Mouse (Mus musculus) thymus, postnatal 4 days (tissue): ENCODE data around the gene Smcr8.

Experiments
- DNase-seq: peaks from one replicate; pipeline ENCODE4 v3.0.0; 2021

Gene Smcr8

DNA sequence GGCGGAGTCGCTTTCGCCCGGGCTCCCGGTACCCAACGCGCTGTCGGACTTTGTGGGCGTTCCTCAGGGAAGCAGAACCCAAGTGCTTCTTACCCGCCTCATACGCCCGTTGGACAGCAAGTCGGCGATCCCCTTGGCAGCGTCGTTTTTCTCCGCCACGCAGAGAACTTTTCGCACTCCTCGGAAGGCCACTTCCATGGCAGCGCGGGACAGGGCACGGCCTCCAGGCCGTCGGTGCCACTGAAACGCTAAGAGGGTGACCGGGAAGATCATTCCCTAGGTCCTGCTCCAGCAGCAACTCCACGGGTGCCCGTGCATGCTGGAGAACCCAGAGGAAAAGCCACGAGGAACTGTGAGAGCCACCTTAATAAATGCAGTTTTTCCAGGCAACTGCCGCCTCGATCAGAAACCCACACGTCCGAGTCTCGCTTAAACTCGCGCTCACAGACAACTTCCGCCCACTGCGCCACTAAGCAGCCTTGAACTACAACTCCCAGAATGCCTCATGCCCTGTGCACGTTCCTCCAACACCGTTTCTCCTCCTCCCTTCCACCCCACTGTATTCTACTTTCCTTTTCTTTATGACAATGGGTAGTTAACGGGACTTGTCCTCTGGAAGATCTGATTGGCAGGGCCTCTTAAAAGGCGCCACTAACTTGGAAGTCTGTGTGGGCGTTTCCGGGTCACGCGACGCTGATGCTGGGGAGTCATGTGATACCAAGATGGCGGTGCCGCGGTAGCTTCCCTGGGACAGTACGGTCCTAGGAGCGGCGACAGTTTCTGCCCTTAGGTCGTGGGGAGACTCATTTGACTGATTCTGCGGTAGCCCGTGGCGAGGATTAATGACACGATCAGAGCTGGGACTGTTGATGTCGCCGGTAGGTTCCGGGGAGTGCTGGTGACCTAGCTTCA, at the start of gene Smcr8, which contains the start of gene Top3a:
TSS of gene Smcr8 (plus strand) at position 696 of the 912 bp plus-strand sequence.
TSS of gene Top3a (minus strand) at position 537 of the 912 bp plus-strand sequence.
- peak; percentile 82 for DNase-seq

DNA sequence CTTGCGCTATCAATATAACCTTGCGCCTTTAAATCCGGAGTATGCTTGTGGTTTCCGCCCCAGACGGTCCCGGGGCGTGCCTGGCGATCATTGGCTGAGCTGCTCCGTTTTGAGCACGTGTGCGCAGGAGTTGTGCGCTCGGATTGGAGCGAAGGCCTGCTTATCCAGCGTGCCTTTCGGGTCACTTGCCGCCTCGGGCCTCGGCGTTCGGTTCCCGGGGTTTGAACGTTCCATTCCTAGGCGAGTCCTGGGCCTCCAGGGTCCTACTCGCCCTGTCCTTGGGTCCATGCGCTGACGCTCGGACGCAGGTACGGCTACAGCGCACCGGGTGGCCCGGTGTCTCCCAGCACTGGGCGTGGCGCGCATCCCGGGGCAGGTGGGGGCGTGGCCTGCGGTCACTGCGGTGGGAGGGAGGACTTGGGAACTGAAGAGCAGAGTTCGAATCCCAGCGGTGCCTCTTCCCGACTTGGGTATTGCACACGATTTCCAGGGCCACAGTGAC, 49.0 kb upstream of the Smcr8 start, which contains the start of gene Mief2:
TSS of gene Mief2 (plus strand) at position 139 of the 502 bp plus-strand sequence.
- DNase-seq: peak; percentile 91

DNA sequence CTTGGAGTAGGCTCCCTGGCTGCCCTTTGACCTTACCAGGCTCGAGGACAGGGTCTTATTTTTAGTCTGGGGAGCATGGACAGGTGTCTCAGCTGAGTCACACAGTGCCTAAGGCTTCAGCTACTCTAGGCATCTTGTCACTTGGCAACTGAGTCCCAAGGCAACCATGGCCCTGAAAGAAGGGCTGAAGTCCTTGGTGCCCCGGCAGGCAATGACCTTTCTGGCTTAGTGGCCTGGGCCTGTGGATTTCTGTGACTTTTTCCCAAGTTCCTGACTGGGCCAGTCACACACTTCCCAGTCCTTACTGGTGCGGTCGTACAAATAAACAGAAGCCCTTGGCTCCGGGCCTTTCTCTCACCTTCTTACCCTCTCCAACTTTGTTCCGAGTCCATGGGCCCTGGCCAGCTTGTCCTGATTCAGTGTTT, 48.1 kb upstream of the Smcr8 start:
- peak; percentile 11 for DNase-seq

- peak; percentile 4 for DNase-seq
Observed at GRCm38 (mm10) chr11:60730169-60730568, 47.2 kb upstream of the Smcr8 start.

- no peak for DNase-seq
Observed at GRCm38 (mm10) chr11:60731251-60731650, 46.1 kb upstream of the Smcr8 start.

GRCm38 (mm10) chr11:60734206-60734605, 43.1 kb upstream of the Smcr8 start:
- DNase-seq: no peak

GRCm38 (mm10) chr11:60735191-60735590, 42.1 kb upstream of the Smcr8 start:
- DNase-seq: no peak

DNA sequence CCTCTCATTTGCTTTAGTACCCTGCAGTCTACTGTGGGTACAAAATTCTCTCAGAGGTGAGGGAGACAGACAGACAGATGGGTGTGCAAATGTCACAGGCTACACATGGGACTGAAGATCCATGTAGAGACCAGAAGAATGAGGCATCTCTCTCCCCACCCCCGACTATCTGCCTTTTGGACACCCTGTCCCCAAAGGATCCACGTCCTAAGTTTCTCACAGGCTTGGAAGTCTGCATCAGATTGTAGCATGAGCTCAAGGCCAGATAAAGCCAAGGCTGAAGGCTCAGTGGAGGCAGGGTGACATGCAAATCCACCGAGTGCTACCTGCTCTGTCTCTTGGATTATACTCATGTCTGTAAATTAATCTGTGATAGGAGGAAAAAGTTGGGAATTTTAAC, 40.8 kb upstream of the Smcr8 start:
- DNase-seq: no peak

DNA sequence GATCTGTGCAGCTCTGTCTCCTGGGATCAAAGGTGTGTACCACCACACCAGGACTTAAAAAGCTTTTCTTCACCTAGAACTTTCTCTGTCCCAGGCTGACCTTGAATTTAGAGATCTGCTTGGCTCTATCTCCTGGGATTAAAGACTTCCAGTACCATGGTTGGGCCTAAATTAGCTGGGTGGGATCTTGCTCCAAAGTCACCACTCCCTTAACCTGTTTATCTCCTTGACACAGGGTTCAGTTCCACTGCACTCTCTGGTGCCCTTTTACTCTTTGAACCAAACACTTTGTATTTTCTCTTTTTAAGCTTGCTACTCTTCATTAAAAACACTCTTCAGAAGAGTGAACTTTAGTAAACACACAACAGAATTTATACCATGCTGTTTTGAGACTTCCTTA, 39.9 kb upstream of the Smcr8 start:
- no peak for DNase-seq

- no peak for DNase-seq
Observed at GRCm38 (mm10) chr11:60740321-60740720, 37.0 kb upstream of the Smcr8 start.

DNA sequence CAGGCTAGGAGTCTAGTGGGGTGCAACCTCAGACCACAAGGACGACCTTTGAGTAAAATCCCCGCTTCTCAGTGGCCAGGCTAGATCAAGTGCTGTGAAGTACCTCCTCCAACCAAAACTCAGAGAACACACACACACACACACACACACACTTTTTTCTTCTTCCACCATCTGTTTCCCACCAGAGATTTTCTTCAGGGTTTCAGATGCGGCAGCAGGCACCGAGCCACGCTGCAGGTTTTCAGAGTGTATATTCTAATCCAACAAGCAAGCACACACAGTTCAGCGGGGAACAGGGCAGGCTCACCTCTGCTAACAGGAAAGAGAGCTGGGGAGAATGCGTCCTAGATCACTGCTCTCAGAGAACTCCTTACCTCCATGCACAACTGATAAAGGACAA, 21.8 kb upstream of the Smcr8 start:
- no peak for DNase-seq

- no peak for DNase-seq
Observed at GRCm38 (mm10) chr11:60761681-60762080, 15.6 kb upstream of the Smcr8 start.

DNA sequence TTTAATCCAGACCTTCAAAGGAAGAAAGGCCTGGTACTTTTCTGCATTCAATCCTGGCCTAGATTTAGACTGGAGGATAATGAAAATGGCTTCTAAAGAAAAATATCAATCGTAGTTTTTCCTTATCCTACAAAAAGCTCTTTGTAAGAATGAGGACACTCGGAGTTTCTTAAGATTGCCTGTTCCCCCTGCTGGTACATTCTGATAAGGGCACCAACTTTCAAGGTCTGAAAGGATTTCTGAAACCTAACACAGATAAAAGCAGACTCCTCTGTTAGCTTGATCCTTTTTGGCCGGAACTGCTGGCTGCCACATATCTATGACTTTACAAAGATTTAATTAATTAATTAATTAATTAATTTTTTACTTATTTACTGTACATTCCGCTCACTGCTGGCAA, 10.4 kb upstream of the Smcr8 start:
- no peak for DNase-seq

GRCm38 (mm10) chr11:60769322-60769721, 8.0 kb upstream of the Smcr8 start:
- no peak for DNase-seq

DNA sequence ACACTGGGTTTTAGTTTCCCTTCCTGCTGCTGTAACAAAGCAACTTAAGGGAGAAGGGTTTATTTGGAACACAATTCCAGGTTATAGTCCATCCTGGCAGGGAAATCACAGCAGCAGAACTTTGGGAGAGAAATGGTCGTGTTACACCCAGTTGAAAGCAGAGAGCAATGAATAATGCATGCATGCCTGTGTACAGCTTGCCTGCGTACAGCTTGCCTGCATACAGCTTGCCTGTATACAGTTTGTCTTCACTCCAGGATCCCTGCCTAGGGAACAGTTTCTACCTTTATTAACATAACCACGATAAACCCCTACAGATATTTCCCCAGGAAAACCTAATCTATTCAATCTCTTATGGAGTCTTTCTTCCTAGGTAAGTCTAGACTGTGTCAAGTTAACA, 6.5 kb upstream of the Smcr8 start:
- DNase-seq: no peak

GRCm38 (mm10) chr11:60772161-60772560, 5.2 kb upstream of the Smcr8 start:
- DNase-seq: no peak

DNA sequence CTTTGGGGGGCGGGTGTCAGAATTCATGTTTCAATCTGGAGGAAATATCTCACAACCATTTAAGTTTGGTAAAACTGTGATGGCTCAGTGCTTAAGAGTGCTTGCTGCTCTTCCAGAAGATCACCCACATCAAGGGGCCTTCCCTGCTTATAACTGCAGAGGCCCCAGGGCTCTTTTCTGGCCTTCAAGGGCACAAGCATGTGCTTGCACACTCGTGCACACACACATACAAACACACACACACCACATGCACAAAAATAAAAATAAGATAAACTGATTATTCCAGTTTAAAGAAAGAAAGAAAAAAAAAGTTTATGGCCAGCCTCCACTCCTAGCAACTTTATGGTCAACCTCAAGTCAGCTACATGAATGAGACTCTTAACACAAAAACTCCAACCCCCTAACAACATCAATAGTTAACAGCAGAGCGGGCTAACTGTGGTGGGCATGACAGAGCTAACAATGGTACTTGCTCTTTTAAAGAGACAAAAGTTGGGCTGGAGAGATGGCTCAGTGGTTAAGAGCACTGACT, 3.1 kb upstream of the Smcr8 start:
- no peak for DNase-seq

GRCm38 (mm10) chr11:60774841-60775240, 2.5 kb upstream of the Smcr8 start:
- no peak for DNase-seq

DNA sequence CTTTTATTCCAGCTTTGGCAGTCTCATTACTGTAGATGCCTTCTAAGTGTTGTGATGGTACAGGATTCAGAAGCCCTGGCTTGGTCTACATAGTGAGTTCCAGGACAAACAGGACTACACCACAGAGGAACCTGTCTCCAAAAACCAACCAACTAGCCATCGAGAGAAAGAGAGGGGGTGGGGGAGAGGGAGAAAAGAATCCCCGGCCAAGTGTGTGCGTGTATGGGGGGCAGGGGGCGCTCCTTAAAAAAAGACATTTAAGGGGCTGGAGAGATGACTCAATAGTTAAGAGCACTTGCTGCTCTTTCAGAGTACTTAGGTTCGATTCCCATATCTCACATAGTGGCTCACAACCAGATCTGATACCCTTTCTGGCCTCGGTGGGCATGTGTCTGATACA, 1.7 kb upstream of the Smcr8 start:
- DNase-seq: peak; percentile 15

DNA sequence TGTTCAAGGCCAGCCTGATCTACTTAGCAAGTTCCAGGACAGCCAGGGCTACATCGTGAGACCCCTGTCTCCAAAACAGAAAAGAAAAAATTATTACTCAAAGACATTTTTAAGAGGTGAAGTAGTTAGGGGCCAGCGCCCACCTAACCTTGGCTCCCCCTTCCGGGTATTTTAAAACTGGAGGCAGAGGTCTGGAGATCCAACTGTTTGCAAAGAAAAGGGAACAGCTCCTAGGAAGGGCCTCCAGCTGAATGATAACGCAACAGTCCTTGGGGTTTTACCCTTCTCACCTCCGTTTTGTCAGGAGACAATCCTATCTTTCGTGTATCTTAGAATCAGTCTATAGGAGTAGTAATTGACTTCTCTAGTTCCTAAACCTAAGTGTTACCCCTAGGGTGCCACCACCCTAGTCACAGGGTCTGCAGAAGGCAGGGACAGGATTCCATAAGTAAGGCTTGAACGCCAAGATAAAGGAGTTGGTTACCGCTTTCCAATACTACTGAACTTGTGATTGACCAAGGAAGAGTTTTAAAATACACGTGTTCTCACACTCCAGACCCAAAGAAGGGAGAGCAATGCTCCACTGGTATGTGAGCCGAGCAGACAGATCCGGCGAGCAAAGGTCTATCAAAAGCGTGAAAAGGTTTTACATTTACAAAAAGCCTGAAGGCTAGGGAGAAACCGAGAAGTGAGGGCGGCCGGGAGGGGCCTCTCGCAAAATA, 1.1 kb upstream of the Smcr8 start:
- DNase-seq: no peak

DNA sequence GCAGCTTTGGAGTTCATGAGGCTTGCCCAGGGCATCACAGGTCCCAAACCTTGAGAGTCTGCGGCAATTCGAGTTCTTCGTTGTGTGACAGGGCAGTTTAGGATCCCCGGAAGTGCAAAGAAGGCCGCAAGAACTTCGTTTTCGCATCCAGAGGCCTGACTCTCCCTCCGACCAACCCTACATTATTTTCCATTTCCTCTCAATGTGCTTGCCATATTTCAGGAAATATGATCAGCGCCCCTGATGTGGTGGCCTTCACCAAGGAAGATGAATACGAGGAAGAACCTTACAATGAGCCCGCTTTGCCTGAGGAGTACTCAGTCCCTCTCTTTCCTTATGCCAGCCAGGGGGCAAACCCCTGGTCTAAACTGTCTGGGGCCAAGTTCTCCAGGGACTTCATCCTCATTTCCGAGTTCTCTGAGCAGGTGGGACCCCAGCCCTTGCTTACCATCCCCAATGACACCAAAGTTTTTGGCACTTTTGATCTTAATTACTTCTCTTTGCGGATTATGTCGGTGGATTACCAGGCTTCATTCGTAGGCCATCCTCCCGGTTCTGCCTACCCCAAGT, 562 bp downstream of the Smcr8 start:
- no peak for DNase-seq

- DNase-seq: no peak
Observed at GRCm38 (mm10) chr11:60779673-60780189, 2.4 kb downstream of the Smcr8 start.
